Mouse (Mus musculus) forebrain, postnatal 0 days (tissue): ENCODE measurements around the gene Calcoco2. TPM values are rescaled to one million over a fixed set of nuclear protein-coding genes. Genes with fewer than 3 reads are reported as not detected.
A peak's percentile ranks its signal among the peaks of the same experiment; 100 is the strongest.
"Not testable (repeated sequence)": the region's sequence is repeated elsewhere in the genome, so short reads cannot be mapped to it uniquely, and the experiment has no call there.

Experiments used
- ATAC-seq: fragments of 200-750 bp; cut with Nextera tagmentation; 2 replicates; pipeline ENCODE4 v1.8.0; 2017; ENCODE audit warnings: mild to moderate bottlenecking, moderate library complexity
- DNase-seq: peaks from one replicate; pipeline ENCODE4 v3.0.0-alpha.2; 2015
- H3K27ac ChIP-seq: fragments of 300-500 bp; sonication (generic); 2 replicates; pipeline ENCODE4 v1.5.1; 2014; ENCODE audit warnings: low read depth, mild to moderate bottlenecking, antibody characterized with exemption, low read length, moderate library complexity, mixed read lengths
- H3K27me3 ChIP-seq: fragments of 300-500 bp; sonication (generic); 2 replicates; pipeline ENCODE4 v1.6.1; 2014; ENCODE audit warnings: mild to moderate bottlenecking, low read length, mixed read lengths; ENCODE audit not compliant: insufficient read depth
- H3K36me3 ChIP-seq: fragments of 300-500 bp; sonication (generic); 2 replicates; pipeline ENCODE4 v1.6.1; 2014; ENCODE audit warnings: mild to moderate bottlenecking, moderate library complexity; ENCODE audit not compliant: insufficient read depth
- H3K4me1 ChIP-seq: fragments of 300-500 bp; sonication (generic); 2 replicates; pipeline ENCODE4 v1.6.1; 2014; ENCODE audit warnings: antibody characterized with exemption; ENCODE audit not compliant: insufficient read depth
- H3K4me2 ChIP-seq: fragments of 300-500 bp; sonication (generic); 2 replicates; pipeline ENCODE4 v1.6.1; 2014; ENCODE audit warnings: low read depth, mild to moderate bottlenecking, moderate library complexity
- H3K4me3 ChIP-seq: fragments of 300-500 bp; sonication (generic); 2 replicates; pipeline ENCODE4 v1.5.1; 2014; ENCODE audit warnings: low read depth, low read length, mixed read lengths
- H3K9ac ChIP-seq: fragments of 300-500 bp; sonication (generic); 2 replicates; pipeline ENCODE4 v1.6.1; 2014; ENCODE audit warnings: mild to moderate bottlenecking
- H3K9me3 ChIP-seq: fragments of 300-500 bp; sonication (generic); 2 replicates; pipeline ENCODE4 v1.6.1; 2016; ENCODE audit warnings: low read length
- CTCF ChIP-seq: sonication (generic); IDR thresholded peaks from 2 replicates; pipeline ENCODE4 v1.5.1; 2016; ENCODE audit warnings: antibody characterized with exemption, control low read depth, low read depth
- WGBS: fragments of 180-500 bp; shearing (Covaris S2); extraction: QIAGEN DNeasy Blood & Tissue Kit; methylation state at CpG from one replicate; pipeline ENCODE4 v1.1.7; 2014; 5-methylcytosine and 5-hydroxymethylcytosine counted together
- polyA plus RNA-seq: library from polyadenylated mRNA; unstranded; fragments of >200 nt; fragmentation: Nextera tagmentation; extraction: Ambion mirVana; gene quantifications from 2 replicates; pipeline ENCODE4 v1.2.1, GENCODE M21; 2015
- total RNA-seq: library from RNA; depleted of rRNA; stranded (reverse); fragments of >200 nt; gene quantifications from 2 replicates; pipeline ENCODE4 v1.2.3, GENCODE M21; 2014

Gene Calcoco2
- total and polyA plus RNA-seq, 2 experiments from 2014 or later: 0.10 TPM; not detected in 1

DNA sequence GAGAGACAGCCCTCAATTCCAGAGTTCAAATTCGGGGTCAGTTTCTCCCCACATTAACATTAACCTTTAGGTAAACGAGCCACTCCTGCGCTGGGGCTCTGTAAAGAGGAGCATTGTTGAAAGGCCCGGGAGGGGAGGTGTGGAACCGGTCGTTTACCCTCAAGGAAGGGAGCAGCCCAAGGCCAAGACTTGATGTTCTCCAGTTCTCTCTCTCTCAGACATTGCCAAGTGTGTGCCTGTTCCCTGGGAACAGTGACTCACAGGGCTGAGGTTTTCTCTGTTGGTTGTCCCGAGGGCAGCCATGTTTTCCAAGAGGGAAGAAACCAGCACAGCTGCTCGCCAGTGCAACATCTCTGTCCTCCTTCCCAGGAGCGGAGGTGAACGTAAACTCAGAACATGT is 18.8 kb upstream of the Calcoco2 start:
- no peak overlapping the region for H3K4me2 ChIP-seq
- no peak overlapping the region for H3K9ac ChIP-seq
- no peak overlapping the region for H3K27ac ChIP-seq
- H3K4me1 ChIP-seq: no peaks in the 10 kb centered on the region
- no peak for DNase-seq
- H3K9me3 ChIP-seq: no peaks in the 10 kb centered on the region
- H3K36me3 ChIP-seq: no peaks in the 10 kb centered on the region
- TF ChIP-seq CTCF: no peak
- H3K4me3 ChIP-seq: no peak overlapping the region
- WGBS: 60% methylated on average over 10 of the region's 10 CpGs
- peaks cover 10% of the 10 kb centered on the region for H3K27me3 ChIP-seq
- no peak for ATAC-seq

DNA sequence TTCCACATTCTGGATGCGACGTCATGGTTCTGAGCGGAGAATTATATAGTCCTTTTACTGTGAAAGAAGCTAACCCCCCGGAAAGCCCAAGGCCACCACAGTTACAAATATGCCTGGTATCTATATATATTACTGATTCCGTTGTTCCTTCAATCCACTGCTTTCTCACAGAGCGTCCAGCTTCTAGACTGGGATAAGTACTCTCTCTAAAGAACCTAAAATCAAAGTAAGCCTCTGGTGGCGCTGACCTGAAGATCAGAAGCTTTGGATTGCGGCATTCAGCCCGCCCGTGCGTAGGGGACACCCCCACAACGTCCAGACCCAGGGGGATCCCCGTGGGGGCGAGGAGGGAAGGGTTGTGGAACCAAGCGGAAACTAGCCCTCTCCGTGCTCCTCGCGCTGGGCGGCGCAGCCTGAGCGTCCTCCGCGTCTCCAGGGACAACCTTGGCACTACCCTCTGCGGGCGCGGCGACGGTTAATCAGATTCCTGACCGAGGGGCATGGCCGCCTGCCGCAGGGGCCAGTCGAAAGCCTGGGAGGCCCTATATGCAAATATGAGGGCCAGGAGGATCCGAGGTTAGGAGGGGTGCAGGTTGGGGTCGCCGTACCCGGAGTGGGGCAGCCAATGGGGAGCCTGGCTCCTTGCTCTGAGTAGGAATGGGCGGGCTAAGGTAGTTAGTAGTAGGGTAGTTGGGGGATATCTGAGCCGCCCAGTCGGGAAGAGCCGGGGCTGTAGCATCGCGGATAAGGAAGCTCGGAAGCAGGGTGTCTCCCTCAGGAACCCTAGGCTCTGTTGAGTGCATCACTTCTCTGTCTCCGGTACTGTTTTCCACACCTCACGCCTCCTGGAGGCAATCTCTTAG is 12.5 kb upstream of the Calcoco2 start:
- DNase-seq (peak; percentile 29), ATAC-seq (peak; percentile 29; the same call in 1 of the 2 replicates)
- no peaks in the 10 kb centered on the region for H3K9me3 ChIP-seq
- H3K4me3 ChIP-seq: peak overlapping the region; percentile 34
- peaks cover 17% of the 10 kb centered on the region for H3K27me3 ChIP-seq
- no peak for TF ChIP-seq CTCF
- peak overlapping the region; percentile 58 for H3K4me2 ChIP-seq
- no peaks in the 10 kb centered on the region for H3K36me3 ChIP-seq
- peak overlapping the region; percentile 28; the same call in 1 of the 2 replicates for H3K9ac ChIP-seq
- no peak overlapping the region for H3K27ac ChIP-seq
- WGBS: 2% methylated on average over 45 of the region's 45 CpGs
- H3K4me1 ChIP-seq: 0 out of 2 replicates have a peak, but pooled peaks cover 7% of the 10 kb centered on the region

DNA sequence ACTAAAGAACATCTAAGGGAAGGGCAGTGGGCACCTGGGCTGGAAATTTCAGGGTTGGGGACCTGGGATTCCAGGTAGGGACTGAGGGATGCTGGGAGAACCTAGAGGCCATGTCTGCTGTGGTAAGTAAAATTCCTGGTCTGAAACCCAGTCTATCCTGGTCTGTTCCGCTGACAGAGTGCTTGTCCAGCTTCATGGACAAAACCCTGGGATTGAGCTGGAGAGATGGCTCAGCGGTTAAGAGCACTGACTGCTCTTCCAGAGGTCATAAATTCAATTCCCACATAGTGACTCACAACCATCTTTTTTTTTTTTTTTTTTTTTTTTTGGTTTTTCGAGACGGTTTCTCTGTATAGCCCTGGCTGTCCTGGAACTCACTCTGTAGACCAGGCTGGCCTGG is 11.0 kb upstream of the Calcoco2 start:
- not testable (repeated sequence) for H3K4me1 ChIP-seq, DNase-seq, H3K4me3 ChIP-seq, H3K27ac ChIP-seq, H3K36me3 ChIP-seq, H3K9me3 ChIP-seq, H3K4me2 ChIP-seq, H3K9ac ChIP-seq, ATAC-seq
- WGBS: 73% methylated on average over 4 of the region's 4 CpGs
- H3K27me3 ChIP-seq: peaks cover 17% of the 10 kb centered on the region

DNA sequence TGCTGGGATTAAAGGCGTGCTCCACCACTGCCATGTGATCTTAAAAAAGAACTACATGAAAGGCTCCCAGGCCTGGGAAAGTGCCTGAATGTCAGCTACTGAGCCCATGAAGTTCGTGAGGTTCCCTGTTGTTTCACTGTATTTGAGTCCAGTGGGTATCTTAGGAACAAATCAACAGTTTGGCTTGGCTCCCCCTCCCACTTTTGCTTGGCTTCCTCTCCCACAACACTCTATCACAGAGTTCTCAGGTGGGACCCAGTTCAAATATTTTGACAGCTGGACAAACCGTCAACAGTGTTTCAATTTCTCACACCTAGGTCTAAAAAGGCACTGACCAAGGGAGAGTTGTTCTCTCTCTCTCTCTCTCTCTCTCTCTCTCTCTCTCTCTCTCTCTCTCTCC is 7.6 kb upstream of the Calcoco2 start:
- H3K4me2 ChIP-seq: no peak overlapping the region
- DNase-seq (no peak), ATAC-seq (no peak)
- H3K9ac ChIP-seq: no peak overlapping the region
- H3K9me3 ChIP-seq: no peaks in the 10 kb centered on the region
- H3K36me3 ChIP-seq: no peaks in the 10 kb centered on the region
- H3K4me3 ChIP-seq: no peak overlapping the region
- peaks cover 13% of the 10 kb centered on the region for H3K27me3 ChIP-seq
- 67% methylated on average over 3 of the region's 3 CpGs for WGBS
- H3K4me1 ChIP-seq: 0 out of 2 replicates have a peak, but pooled peaks cover 4% of the 10 kb centered on the region
- TF ChIP-seq CTCF: no peak
- H3K27ac ChIP-seq: no peak overlapping the region

DNA sequence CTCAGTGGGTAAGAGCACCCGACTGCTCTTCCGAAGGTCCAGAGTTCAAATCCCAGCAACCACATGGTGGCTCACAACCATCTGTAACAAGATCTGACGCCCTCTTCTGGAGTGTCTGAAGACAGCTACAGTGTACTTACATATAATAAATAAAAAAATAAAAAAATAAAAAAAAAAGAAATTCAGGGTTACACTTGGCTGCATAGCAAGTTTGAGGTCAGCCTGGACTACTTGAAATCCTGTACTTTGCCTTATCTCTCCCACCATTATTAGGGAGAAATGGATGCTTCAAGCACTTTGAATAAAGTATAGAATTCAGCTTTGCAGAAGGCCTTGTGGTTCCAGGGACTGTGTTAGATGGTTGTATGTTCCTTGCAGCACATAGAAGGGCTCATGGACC is 5.2 kb upstream of the Calcoco2 start:
- H3K9ac ChIP-seq, H3K4me3 ChIP-seq, H3K36me3 ChIP-seq, H3K4me2 ChIP-seq, ATAC-seq, H3K27ac ChIP-seq, H3K4me1 ChIP-seq, H3K9me3 ChIP-seq, H3K27me3 ChIP-seq, DNase-seq: not testable (repeated sequence)
- WGBS: 80% methylated on average over 3 of the region's 3 CpGs

DNA sequence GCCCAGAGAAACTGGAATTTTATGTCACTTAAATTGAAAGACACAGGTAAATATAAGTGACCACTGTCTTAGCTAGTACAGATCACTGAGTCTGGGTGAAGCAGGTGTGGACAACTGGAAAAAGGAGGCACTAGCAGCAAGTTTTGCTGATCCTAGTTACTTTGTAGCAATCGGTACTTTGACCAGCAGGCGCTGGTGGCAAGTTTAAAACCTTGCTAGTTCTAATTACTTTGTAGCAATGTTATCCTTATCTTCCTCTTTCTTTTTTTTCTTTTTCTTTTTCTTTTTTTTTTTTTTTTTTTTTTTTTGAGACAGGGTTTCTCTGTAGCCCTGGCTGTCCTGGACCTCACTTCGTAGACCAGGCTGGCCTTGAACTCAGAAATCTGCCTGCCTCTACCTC is 4.4 kb upstream of the Calcoco2 start:
- no peak for TF ChIP-seq CTCF
- DNase-seq: no peak
- Histone ChIP-seq H3K4me2 (no peak overlapping the region), H3K9ac (no peak overlapping the region), H3K4me3 (no peak overlapping the region), H3K27me3 (no peaks in the 10 kb centered on the region), H3K4me1 (no peaks in the 10 kb centered on the region), H3K36me3 (no peaks in the 10 kb centered on the region), H3K27ac (no peak overlapping the region), H3K9me3 (no peaks in the 10 kb centered on the region)
- WGBS: 87% methylated on average over 3 of the region's 3 CpGs
- ATAC-seq: no peak

DNA sequence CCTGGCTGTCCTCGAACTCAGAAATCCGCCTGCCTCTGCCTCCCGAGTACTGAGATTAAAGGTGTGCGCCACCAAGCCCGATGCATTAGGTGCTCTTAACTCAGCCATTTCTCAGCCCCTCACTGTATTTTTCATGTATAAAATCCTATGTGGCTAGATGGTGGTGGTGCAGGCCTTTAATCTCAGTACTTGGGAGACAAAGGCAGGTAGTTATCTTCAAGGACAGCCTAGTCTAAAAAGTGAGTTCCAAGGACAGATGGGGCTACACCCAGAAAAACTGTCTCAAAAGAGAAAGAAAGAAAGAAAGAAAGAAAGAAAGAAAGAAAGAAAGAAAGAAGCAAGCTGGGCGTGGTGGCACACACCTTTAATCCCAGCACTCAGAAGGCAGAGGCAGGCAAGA is 3.7 kb upstream of the Calcoco2 start:
- H3K27me3 ChIP-seq: no peaks in the 10 kb centered on the region
- H3K36me3 ChIP-seq: no peaks in the 10 kb centered on the region
- no peak for ATAC-seq
- DNase-seq: no peak
- no peak overlapping the region for H3K27ac ChIP-seq
- no peak for TF ChIP-seq CTCF
- H3K9me3 ChIP-seq: no peaks in the 10 kb centered on the region
- H3K4me3 ChIP-seq: no peak overlapping the region
- H3K4me1 ChIP-seq: no peaks in the 10 kb centered on the region
- H3K4me2 ChIP-seq: no peak overlapping the region
- no peak overlapping the region for H3K9ac ChIP-seq
- 91% methylated on average over 6 of the region's 6 CpGs for WGBS
